Mouse (Mus musculus) liver, embryonic 14.5 days (tissue): Measurements from ENCODE around the gene Hip1.

ENCODE experiments used
- CTCF ChIP-seq: IDR thresholded peaks from 2 replicates; pipeline ENCODE4 v1.5.1; 2016; ENCODE audit warnings: antibody characterized with exemption, low read depth, control low read depth
- EP300 ChIP-seq: IDR thresholded peaks from 2 replicates; pipeline ENCODE4 v1.6.1; 2016; ENCODE audit warnings: antibody characterized with exemption, low read depth

DNA sequence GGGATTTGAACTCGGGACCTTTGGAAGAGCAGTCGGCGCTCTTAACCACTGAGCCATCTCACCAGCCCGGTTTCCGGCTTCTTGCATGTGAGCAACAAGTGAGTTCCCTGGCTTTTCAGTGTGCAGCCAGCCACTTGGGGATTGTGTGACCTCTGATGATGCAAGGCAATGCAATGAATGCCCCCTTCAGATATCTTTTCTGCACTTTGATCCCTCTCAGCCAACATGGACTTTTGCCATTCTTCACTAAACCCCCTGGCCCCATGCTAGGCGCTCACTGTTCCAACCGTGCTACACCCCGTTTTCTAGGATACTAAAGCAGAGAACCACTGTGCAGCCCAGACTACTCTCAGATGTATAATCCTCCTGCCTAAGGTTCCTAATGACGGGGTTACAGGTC lies 139.5 kb downstream of the Hip1 start:
- TF ChIP-seq CTCF (no peak), EP300 (no peak)
